ENCODE assay signal across 15 mouse cellular contexts in genomic region chr5:30456056-30456455, GRCm38 (mm10). TPM values are rescaled to one million over a fixed set of nuclear protein-coding genes. Genes with fewer than 3 reads are reported as not detected.
DNase-seq lines count a peak whose midpoint lies in the region; ATAC-seq and TF ChIP-seq lines count a peak whose summit lies in the region.
"Had no signal": no experiment of that assay in that cellular context is flagged by ENCODE, and none has a peak within 500 bp of the region (broad histone marks: within the 10 kb centered on the region; RNA-seq: fewer than 3 reads in every experiment).

No protein-coding gene starts in this region.

- TF ChIP-seq CTCF in hindbrain, postnatal 0 days (IDR thresholded peaks at IDR 0.05; ENCODE audit: low read depth) = peak; percentile 55
- TF ChIP-seq CTCF in liver, embryonic 14.5 days (IDR thresholded peaks at IDR 0.05; ENCODE audit: low read depth) = peak; percentile 25; the same call in 1 of the 2 replicates
- TF ChIP-seq CTCF in cortical plate, adult 2 months (IDR thresholded peaks at IDR 0.05; ENCODE audit: extremely low read depth, insufficient read depth, low read length) = peak; percentile 58

- peak; percentile 13 for DNase-seq in adrenal gland, postnatal 14 days
- DNase-seq in adrenal gland, adult 18-20 months (ENCODE audit: low spot score in 2 of 2) = no peak
- DNase-seq in hindbrain, postnatal 0 days (ENCODE audit: low spot score) = peak; percentile 52
- DNase-seq in liver, embryonic 14.5 days (ENCODE audit: low read depth in 3 of 3, low spot score in 3 of 3) = no peak
- no peak for DNase-seq in liver
- no peak for DNase-seq in urinary bladder, adult 2 months (ENCODE audit: low spot score)
- DNase-seq: adrenal gland, adult 2 months; cerebellum, adult 9-11 months had no signal

- ATAC-seq in hindbrain, postnatal 0 days = no peak
- no peak for ATAC-seq in hindbrain, embryonic 12.5 days (ENCODE audit: low FRiP score)
- no peak for ATAC-seq in liver, embryonic 14.5 days (ENCODE audit: insufficient read depth)

- no peak overlapping the region for H3K4me2 ChIP-seq in hindbrain, postnatal 0 days (ENCODE audit: low read depth, low read length)
- H3K4me2 ChIP-seq in hindbrain, embryonic 12.5 days (replicated peaks) = no peak overlapping the region
- no peak overlapping the region for H3K4me2 ChIP-seq in liver, embryonic 14.5 days (ENCODE audit: low read depth)
- H3K4me2 ChIP-seq: lung, embryonic 15.5 days had no signal

- no peaks in the 10 kb centered on the region for H3K27me3 ChIP-seq in hindbrain, postnatal 0 days (ENCODE audit: insufficient read depth, low read length)
- H3K27me3 ChIP-seq in hindbrain, embryonic 12.5 days = peaks cover 5% of the 10 kb centered on the region; the same call in 1 of the 2 replicates
- H3K27me3 ChIP-seq in liver, embryonic 14.5 days (ENCODE audit: control insufficient read depth, insufficient read depth, low read length) = no peaks in the 10 kb centered on the region
- H3K27me3 ChIP-seq: lung, embryonic 15.5 days had no signal

- H3K36me3 ChIP-seq in hindbrain, postnatal 0 days (ENCODE audit: insufficient read depth, low read length) = no peaks in the 10 kb centered on the region
- no peaks in the 10 kb centered on the region for H3K36me3 ChIP-seq in hindbrain, embryonic 12.5 days
- H3K36me3 ChIP-seq in liver, embryonic 14.5 days (replicated peaks; ENCODE audit: control insufficient read depth, insufficient read depth, low read depth) = no peaks in the 10 kb centered on the region
- H3K36me3 ChIP-seq: G1E; hindbrain, embryonic 10.5 days; lung, embryonic 15.5 days had no signal

- WGBS in hindbrain, postnatal 0 days = 56% methylated on average over 6 of the region's 6 CpGs
- WGBS in hindbrain, embryonic 12.5 days = 50% methylated on average over 6 of the region's 6 CpGs
- 41% methylated on average over 6 of the region's 6 CpGs for WGBS in liver, embryonic 14.5 days (ENCODE audit: insufficient replicate concordance)

- no peak for TF ChIP-seq EP300 in liver, embryonic 14.5 days (IDR thresholded peaks at IDR 0.05; ENCODE audit: low read depth)

- no peaks in the 10 kb centered on the region for H3K9me3 ChIP-seq in hindbrain, postnatal 0 days (ENCODE audit: low read length)
- H3K9me3 ChIP-seq in hindbrain, embryonic 12.5 days (replicated peaks) = no peaks in the 10 kb centered on the region
- no peaks in the 10 kb centered on the region for H3K9me3 ChIP-seq in liver, embryonic 14.5 days (ENCODE audit: control insufficient read depth, low read length)
- H3K9me3 ChIP-seq: G1E; hindbrain, embryonic 10.5 days; lung, embryonic 15.5 days had no signal

- H3K4me1 ChIP-seq in hindbrain, postnatal 0 days (ENCODE audit: insufficient read depth, low read length) = peaks cover under 1% of the 10 kb centered on the region; the same call in 1 of the 2 replicates
- H3K4me1 ChIP-seq in hindbrain, embryonic 12.5 days = peaks cover 10% of the 10 kb centered on the region
- H3K4me1 ChIP-seq in liver, embryonic 14.5 days (replicated peaks; ENCODE audit: control insufficient read depth in 2 of 2, insufficient read depth in 2 of 2, low read length in 1 of 2) = no peaks in the 10 kb centered on the region
- H3K4me1 ChIP-seq in cortical plate, adult 2 months (ENCODE audit: control insufficient read depth, insufficient read depth, low read length) = no peaks in the 10 kb centered on the region

- H3K27ac ChIP-seq in hindbrain, postnatal 0 days = no peak overlapping the region
- H3K27ac ChIP-seq in hindbrain, embryonic 12.5 days = no peak overlapping the region
- H3K27ac ChIP-seq in liver, embryonic 14.5 days = no peak overlapping the region
- no peak overlapping the region for H3K27ac ChIP-seq in cortical plate, adult 2 months (ENCODE audit: insufficient read depth, low read length)
- H3K27ac ChIP-seq: hindbrain, embryonic 10.5 days; lung, embryonic 15.5 days had no signal

- H3K4me3 ChIP-seq in hindbrain, postnatal 0 days (ENCODE audit: low read length) = no peak overlapping the region
- H3K4me3 ChIP-seq in hindbrain, embryonic 12.5 days = no peak overlapping the region
- no peak overlapping the region for H3K4me3 ChIP-seq in liver, embryonic 14.5 days (ENCODE audit: insufficient read depth in 1 of 2, low read depth in 2 of 2, low read length in 2 of 2)
- no peak overlapping the region for H3K4me3 ChIP-seq in cortical plate, adult 2 months (ENCODE audit: insufficient read depth, low read length)
- H3K4me3 ChIP-seq: hindbrain, embryonic 10.5 days; lung, embryonic 15.5 days had no signal

- H3K9ac ChIP-seq in hindbrain, postnatal 0 days (replicated peaks; ENCODE audit: low read length) = no peak overlapping the region
- no peak overlapping the region for H3K9ac ChIP-seq in hindbrain, embryonic 12.5 days
- no peak overlapping the region for H3K9ac ChIP-seq in liver, embryonic 14.5 days (replicated peaks)
- H3K9ac ChIP-seq: lung, embryonic 15.5 days had no signal

- no peak for TF ChIP-seq POLR2A in cortical plate, adult 2 months (IDR thresholded peaks at IDR 0.05; ENCODE audit: extremely low read depth, insufficient read depth, low read length)

RNA-seq across cellular contexts. Expression of gene Otof, which starts 5.7 kb away (rescaled TPM):
- total RNA-seq in adrenal gland, postnatal 14 days (2021) = 0.07 and 0.08 TPM in 2 replicates
- total RNA-seq in adrenal gland, adult 18-20 months (2021) = under 1 TPM; 0.03 to 0.16 TPM
- 12.2 and 13.0 TPM in 2 replicates for total RNA-seq in hindbrain, postnatal 0 days (2014; rRNA removed)
- 5.5 and 7.1 TPM in 2 replicates for polyA plus RNA-seq in hindbrain, postnatal 0 days (2015; fragmentation: Nextera tagmentation; extraction: Ambion mirVana)
- polyA plus RNA-seq in hindbrain, embryonic 12.5 days (2016; fragmentation: Nextera tagmentation; extraction: Ambion mirVana) = 0.82 and 1.1 TPM in 2 replicates
- 0.01 TPM in 2 replicates for polyA plus RNA-seq in liver, embryonic 14.5 days (2012; rRNA removed)
- polyA plus RNA-seq in liver, embryonic 14.5 days (2014; fragmentation: Nextera tagmentation; extraction: Ambion mirVana) = not detected in 2 replicates
- 13.9 and 17.4 TPM in 2 replicates for polyA plus RNA-seq in cortical plate, adult 2 months (2012; rRNA removed)
- polyA plus RNA-seq in urinary bladder, adult 2 months (2012; rRNA removed) = 0.11 and 0.13 TPM in 2 replicates
- polyA plus RNA-seq: G1E had no signal

RNA-seq across cellular contexts. Expression of gene 1700001C02Rik, which starts 9.8 kb away (rescaled TPM):
- total RNA-seq in adrenal gland, postnatal 14 days (2021) = not detected in 2 replicates
- total RNA-seq in adrenal gland, adult 18-20 months (2021) = not detected
- 0.72 TPM in 1 of 2 replicates, not detected in the other for total RNA-seq in hindbrain, postnatal 0 days (2014; rRNA removed)
- 3.4 and 4.0 TPM in 2 replicates for polyA plus RNA-seq in hindbrain, postnatal 0 days (2015; fragmentation: Nextera tagmentation; extraction: Ambion mirVana)
- polyA plus RNA-seq in hindbrain, embryonic 12.5 days (2016; fragmentation: Nextera tagmentation; extraction: Ambion mirVana) = 1.0 and 1.2 TPM in 2 replicates
- polyA plus RNA-seq in liver, embryonic 14.5 days (2012; rRNA removed) = not detected in 2 replicates
- not detected in 2 replicates for polyA plus RNA-seq in liver, embryonic 14.5 days (2014; fragmentation: Nextera tagmentation; extraction: Ambion mirVana)
- 0.25 and 1.1 TPM in 2 replicates for polyA plus RNA-seq in cortical plate, adult 2 months (2012; rRNA removed)
- 0.10 TPM in 2 replicates for polyA plus RNA-seq in urinary bladder, adult 2 months (2012; rRNA removed)
- total RNA-seq: adrenal gland, adult 2 months; G1E; gastrocnemius, postnatal 4 days; layer of hippocampus, postnatal 36 days had no signal
- polyA plus RNA-seq: adrenal gland, adult 2 months; G1E had no signal

Comparison
In these comparisons a context has a peak if more than half of its experiments do, and no peak if none do; other contexts are left out.
1. DNase-seq: peak in adrenal gland, postnatal 14 days (single experiment) and hindbrain, postnatal 0 days (single experiment); none in adrenal gland, adult 18-20 months (0 of 2), liver, embryonic 14.5 days (0 of 3), liver (single experiment) and urinary bladder, adult 2 months (single experiment).
2. Peak in every context shown above with its lines, with median percentiles within 50 percentile points of each other: CTCF ChIP-seq.